Mouse (Mus musculus) testis, adult 2 months (tissue): Measurements from ENCODE around the gene Ube2cbp. TPM values are rescaled to one million over a fixed set of nuclear protein-coding genes. Genes with fewer than 3 reads are reported as not detected.

Experiments
- H3K27ac ChIP-seq: fragments of 200-500 bp; 2 replicates; pipeline ENCODE4 v1.5.1; 2012; ENCODE audit warnings: low read depth, low read length; ENCODE audit not compliant: control insufficient read depth, insufficient read depth
- H3K27me3 ChIP-seq: fragments of 200-500 bp; 2 replicates; pipeline ENCODE4 v1.6.1; 2012; ENCODE audit warnings: mild to moderate bottlenecking, low read length, moderate library complexity; ENCODE audit not compliant: control insufficient read depth, insufficient read depth
- H3K36me3 ChIP-seq: fragments of 200-500 bp; 2 replicates; pipeline ENCODE4 v1.6.1; 2012; ENCODE audit warnings: mild to moderate bottlenecking, low read length; ENCODE audit not compliant: control insufficient read depth, insufficient read depth
- H3K4me1 ChIP-seq: fragments of 200-500 bp; 2 replicates; pipeline ENCODE4 v1.6.1; 2012; ENCODE audit warnings: low read length; ENCODE audit not compliant: control insufficient read depth, insufficient read depth
- H3K4me3 ChIP-seq: fragments of 200-500 bp; 2 replicates; pipeline ENCODE4 v1.5.1; 2012; ENCODE audit warnings: low read depth, mild to moderate bottlenecking, low read length, moderate library complexity, mixed read lengths; ENCODE audit not compliant: control insufficient read depth
- CTCF ChIP-seq: fragments of 200-500 bp; IDR thresholded peaks from 2 replicates; pipeline ENCODE4 v1.5.1; 2012; ENCODE audit warnings: low read depth, mild to moderate bottlenecking, inconsistent platforms, low read length, moderate library complexity; ENCODE audit not compliant: control insufficient read depth, insufficient read depth, insufficient replicate concordance
- POLR2A ChIP-seq: fragments of 200-500 bp; IDR thresholded peaks from 2 replicates; pipeline ENCODE4 v1.6.1; 2012; ENCODE audit warnings: low read depth, mild to moderate bottlenecking, inconsistent platforms, low read length, moderate library complexity; ENCODE audit not compliant: control insufficient read depth
- polyA plus RNA-seq: library from polyadenylated mRNA; depleted of rRNA; stranded (reverse); fragments of >200 nt; gene quantifications from 2 replicates; pipeline ENCODE4 v1.2.3, GENCODE M21; 2012

The Ube2cbp gene
- polyA plus RNA-seq, 1 experiment = 0.89 TPM

GRCm38 (mm10) chr9:86451094-86451493 is 13.7 kb downstream of the Ube2cbp start:
- Histone ChIP-seq H3K36me3 (no peaks in the 10 kb centered on the region), H3K4me3 (no peak overlapping the region)
- no peak for TF ChIP-seq POLR2A
- no peak for TF ChIP-seq CTCF

GRCm38 (mm10) chr9:86449581-86449980 is 15.2 kb downstream of the Ube2cbp start:
- Histone ChIP-seq H3K4me1 (no peaks in the 10 kb centered on the region), H3K4me3 (no peak overlapping the region), H3K27me3 (no peaks in the 10 kb centered on the region), H3K27ac (no peak overlapping the region), H3K36me3 (no peaks in the 10 kb centered on the region)
- TF ChIP-seq CTCF = peak; percentile 94
- no peak for TF ChIP-seq POLR2A

More at GRCm38 (mm10) chr9:86451094-86451493, 13.7 kb downstream of the Ube2cbp start:
- no peak overlapping the region for H3K27ac ChIP-seq
- H3K27me3 ChIP-seq = no peaks in the 10 kb centered on the region
- no peaks in the 10 kb centered on the region for H3K4me1 ChIP-seq

GRCm38 (mm10) chr9:86447431-86447830 is 17.3 kb downstream of the Ube2cbp start:
- Histone ChIP-seq H3K4me1 (no peaks in the 10 kb centered on the region), H3K27ac (no peak overlapping the region), H3K4me3 (no peak overlapping the region), H3K36me3 (no peaks in the 10 kb centered on the region), H3K27me3 (no peaks in the 10 kb centered on the region)
- TF ChIP-seq CTCF (no peak), POLR2A (no peak)

- H3K4me3 ChIP-seq = no peak overlapping the region
- no peak overlapping the region for H3K27ac ChIP-seq
- TF ChIP-seq POLR2A (no peak), CTCF (no peak)
- no peaks in the 10 kb centered on the region for H3K36me3 ChIP-seq
- no peaks in the 10 kb centered on the region for H3K27me3 ChIP-seq
- no peaks in the 10 kb centered on the region for H3K4me1 ChIP-seq
Observed at GRCm38 (mm10) chr9:86446847-86447246, 17.9 kb downstream of the Ube2cbp start.

- H3K27me3 ChIP-seq = no peaks in the 10 kb centered on the region
- TF ChIP-seq CTCF (no peak), POLR2A (no peak)
Observed at GRCm38 (mm10) chr9:86442248-86442647, 22.5 kb downstream of the Ube2cbp start.

GRCm38 (mm10) chr9:86438337-86439009 is 26.3 kb downstream of the Ube2cbp start:
- H3K36me3 ChIP-seq = no peaks in the 10 kb centered on the region
- H3K4me3 ChIP-seq = no peak overlapping the region
- no peaks in the 10 kb centered on the region for H3K27me3 ChIP-seq
- H3K27ac ChIP-seq = no peak overlapping the region
- TF ChIP-seq CTCF (no peak), POLR2A (no peak)
- H3K4me1 ChIP-seq = no peaks in the 10 kb centered on the region

More at GRCm38 (mm10) chr9:86442248-86442647, 22.5 kb downstream of the Ube2cbp start:
- Histone ChIP-seq H3K4me3 (no peak overlapping the region), H3K36me3 (no peaks in the 10 kb centered on the region), H3K4me1 (no peaks in the 10 kb centered on the region), H3K27ac (no peak overlapping the region)

- no peaks in the 10 kb centered on the region for H3K4me1 ChIP-seq
- no peak for TF ChIP-seq POLR2A
- no peak for TF ChIP-seq CTCF
- H3K4me3 ChIP-seq = no peak overlapping the region
- no peak overlapping the region for H3K27ac ChIP-seq
- H3K36me3 ChIP-seq = no peaks in the 10 kb centered on the region
- no peaks in the 10 kb centered on the region for H3K27me3 ChIP-seq
Observed at GRCm38 (mm10) chr9:86436608-86437007, 28.1 kb downstream of the Ube2cbp start.
